Mouse (Mus musculus) retina, postnatal 7 days (tissue): ENCODE results near the gene Zfp811.
"Not testable (repeated sequence)": the region's sequence is repeated elsewhere in the genome, so short reads cannot be mapped to it uniquely, and the experiment has no call there.

Source experiments
- DNase-seq: peaks from one replicate; pipeline ENCODE4 v3.0.0-alpha.2; 2012; ENCODE audit warnings: low read depth, low spot score

The Zfp811 gene

DNA sequence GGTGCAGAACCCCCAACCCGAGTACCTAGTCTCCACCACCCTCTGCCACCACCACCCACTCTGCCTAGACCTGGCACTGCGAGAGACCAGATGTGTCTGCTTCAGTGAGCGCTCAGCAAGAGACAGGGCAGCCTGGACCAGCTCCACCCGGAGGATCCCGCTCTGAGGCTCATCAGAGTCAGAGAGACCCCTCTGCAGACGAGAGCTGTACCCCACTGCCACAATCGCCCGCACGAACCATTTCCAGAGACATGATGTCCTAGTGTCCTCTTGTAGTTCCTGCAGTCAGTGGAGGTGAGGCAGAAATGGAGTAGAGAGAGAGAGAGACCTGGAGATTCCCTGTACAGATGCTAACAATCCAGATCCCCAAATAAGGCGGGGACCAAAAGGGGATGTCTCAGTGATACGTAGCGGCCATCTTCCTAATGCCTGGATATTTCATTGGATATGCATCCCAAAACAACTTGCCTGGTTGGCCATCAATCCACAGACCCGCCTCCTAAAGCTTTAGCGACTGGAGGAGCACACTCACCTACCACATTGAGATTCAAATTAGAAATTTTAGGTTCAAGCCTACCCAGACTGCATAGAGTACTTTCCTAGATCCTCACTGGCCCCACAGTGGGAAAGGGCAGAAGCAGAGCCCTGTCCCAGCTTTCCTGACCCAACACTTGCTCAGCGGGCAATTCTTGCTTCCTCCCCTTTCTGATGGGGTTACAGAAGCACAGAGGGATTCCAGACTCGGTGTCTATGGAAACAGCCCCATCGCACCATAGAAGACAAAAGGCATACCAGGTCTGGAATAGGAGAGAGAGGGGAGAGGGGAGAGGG lies at the start of gene Zfp811:
Zfp811 (minus strand) TSS at position 388 of the 831 bp plus-strand sequence.
- peak; percentile 46 for DNase-seq

DNA sequence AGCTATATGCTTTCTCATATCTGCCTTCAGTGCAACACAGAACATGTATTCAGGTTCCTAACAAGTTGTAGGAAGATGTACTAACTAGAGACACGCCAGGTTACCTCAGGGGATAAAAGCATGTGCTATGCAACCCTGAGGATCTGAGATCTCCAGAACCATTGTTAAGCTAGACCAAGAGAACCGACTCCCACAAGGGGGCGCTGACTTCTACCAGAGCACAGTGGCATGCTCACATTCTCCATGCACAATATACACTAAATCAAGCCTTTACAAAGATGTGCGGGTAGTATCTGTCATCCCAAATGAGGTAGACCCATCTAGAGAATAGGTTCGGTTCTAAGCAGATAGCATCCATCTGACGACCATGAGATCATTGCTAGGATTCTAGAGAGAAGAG lies 47.0 kb upstream of the Zfp811 start:
- not testable (repeated sequence) for DNase-seq

DNA sequence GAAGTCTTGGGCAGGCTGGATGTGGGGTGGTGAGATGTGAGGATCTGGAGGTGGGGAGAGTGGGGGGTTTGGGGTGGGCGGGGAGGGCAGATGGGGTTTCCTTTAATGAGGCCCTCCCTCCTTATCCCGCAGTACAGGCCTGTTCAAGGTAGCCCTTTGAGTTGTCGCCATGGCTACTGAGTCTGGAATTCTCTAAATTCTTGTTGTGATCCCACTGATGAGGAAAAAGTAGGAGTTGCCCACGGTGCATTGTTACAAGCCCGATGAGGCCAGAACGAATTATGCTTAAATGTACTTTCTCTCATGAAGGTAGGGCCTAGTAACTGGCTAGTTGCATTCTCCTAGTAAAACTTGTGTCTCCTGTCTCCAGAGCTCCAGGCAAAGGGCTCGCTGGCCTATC lies 41.9 kb upstream of the Zfp811 start:
- DNase-seq, result no peak

DNA sequence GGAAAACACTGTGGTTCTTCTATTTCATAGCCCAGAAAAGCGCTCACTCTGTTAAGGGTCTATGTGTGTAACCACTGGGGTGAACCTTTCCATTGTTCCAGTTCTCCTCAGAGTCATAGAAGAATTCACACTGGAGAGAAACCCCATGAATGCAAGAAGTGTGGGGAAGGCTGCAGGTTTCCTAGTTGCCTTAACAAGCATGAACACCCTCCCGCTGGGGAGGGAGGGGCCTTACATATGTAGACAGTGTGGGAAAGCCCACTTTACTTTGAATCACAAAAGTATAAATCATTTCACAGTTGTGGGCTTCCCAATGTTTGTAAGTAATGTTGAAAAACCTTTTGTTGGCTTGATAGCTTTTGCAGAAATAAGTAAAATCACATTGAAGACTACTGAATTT lies 31.7 kb upstream of the Zfp811 start:
- DNase-seq, result no peak

DNA sequence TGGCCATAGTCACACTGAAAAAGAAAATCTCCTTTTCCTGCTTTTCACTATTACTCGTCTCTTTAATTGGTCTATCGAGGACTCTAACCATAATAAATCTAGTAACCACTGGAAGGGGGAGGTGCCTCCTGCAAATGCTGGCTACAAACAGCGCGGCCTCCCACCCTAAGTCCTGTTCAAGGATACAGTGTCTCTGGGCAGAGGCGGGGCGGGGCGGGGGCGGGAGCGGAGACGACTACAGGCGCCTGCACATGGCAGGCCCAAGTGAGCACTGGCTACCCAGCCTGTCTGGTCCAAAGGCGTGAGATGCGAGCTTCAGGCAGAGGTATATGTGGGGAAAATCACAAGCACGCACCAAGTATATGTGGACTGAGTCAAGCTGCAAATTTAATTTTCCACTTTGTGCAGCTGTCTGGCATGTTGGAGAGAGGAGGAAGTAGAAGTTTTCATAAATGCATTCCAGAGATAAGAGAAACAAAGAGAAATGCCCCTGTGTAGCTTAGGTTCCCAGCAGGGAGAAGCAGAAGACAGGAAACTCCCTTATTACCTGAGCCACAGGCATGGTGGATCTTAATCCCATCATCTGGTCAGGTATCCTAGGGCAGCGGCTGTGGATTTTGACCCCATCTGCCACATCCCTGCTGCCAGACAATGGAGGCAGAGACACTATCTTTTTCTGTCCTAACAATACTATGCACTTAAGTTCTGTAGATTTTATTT lies 29.5 kb upstream of the Zfp811 start:
- no peak for DNase-seq

DNA sequence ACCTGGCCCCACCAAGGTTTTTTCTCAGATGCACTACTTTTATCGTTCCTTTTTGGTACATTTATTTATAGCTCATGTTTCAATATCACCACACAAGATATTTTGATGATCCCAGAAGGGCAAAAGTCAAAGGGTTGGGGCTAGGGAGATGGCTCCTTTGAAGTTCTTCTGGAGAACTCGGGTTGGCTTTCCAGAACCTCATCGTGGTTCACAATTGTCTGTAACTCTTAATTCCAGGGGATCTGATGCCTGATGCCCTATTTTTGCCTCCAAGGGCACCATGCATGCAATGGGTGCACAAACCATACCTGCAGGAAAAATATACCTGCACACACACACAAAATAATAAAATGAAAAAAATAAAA lies 20.7 kb upstream of the Zfp811 start:
- no peak for DNase-seq

DNA sequence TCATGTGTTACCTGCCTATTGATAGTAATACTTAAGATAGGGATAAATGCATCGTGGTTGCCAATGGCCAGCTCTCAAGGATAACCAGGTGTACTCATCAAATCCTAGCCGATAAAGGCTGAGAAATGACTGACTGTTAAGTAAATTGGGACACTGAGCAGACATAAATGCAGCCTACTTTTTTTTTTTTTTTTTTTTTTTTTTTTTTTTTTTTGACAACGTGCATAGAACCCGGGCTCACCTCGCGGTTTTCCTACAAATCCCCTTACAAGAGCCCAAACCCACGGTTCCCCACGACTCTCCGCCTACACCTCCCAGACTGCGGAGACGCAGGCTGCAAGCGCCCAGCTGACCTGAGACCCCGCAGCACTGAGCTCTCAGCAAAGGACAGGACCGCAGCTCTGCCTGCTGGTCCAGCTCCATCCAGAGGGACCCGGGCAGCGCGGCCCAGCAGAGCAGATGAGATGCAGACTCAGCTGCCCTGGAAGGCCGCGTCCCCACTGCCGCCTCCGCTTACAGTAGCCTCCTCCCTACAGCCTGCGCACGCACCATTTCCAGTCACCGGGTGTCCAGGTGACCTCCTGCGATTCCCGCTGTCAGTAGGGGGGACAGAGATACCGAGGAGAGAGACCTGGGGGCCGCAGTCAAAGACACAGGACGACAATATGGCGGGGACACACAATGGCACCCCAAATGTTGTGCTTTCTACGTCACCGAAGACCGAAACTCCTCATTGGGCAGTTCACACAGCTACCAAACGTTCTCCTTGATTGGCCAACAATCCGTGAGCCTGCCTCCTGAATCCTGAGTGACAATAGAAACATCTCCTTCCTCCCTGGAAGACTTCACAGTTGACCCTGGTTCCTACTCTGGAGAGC lies 20.0 kb upstream of the Zfp811 start, which contains the start of gene Zfp799:
Zfp799 (minus strand) TSS at position 722 of the 878 bp plus-strand sequence.
- DNase-seq, result peak; percentile 68

DNA sequence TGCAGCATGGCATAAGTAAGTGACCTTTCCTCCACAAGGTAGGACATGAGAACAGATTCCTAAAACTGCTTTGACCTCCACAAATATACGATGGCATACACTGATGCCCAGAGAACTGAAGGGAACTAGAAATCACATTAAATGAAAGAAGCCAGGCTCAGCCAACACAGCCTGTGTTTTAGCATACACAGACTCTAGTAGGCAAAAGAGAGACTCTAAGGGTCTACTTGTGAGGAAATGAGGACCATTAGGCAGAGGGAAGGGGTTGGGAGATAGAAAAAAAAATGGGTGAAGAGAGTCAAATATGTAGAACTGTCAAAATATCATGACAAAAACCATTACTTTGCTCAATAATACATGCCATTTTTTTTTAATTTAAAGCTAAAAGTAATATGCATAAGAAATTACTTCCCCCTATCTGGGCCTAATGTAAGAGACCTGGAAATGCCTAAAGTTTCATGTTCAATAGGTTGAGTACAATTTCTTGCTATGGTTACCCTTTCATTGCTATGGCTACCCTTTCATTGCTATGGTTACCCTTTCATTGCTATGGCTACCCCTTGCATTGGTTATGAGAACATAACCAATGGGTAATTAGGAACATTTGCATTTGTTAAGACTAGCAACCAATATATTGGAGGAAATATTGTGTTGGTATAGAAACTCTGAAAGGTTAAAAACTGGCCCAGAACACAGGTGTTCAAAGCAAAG lies 6.5 kb upstream of the Zfp811 start:
- DNase-seq, result no peak

DNA sequence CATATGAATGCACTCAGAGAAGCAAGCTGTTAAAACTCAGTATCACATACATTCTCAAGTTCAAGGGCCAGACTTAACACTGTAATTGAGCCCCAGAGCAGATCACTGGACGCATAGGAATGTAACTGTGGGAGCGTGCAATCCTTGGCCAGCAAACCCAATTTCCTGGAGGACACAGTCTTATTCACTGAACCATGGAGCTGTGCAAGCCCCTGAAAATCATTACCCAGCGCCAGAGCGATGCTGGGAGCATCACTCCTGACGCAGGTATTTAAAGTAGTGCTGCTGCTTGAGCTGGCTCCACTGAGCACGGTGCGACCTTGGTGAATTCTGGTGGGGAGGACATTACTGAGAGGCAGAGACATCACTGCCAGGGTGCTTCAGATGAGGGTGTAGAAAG lies 4.4 kb upstream of the Zfp811 start:
- DNase-seq, result no peak

DNA sequence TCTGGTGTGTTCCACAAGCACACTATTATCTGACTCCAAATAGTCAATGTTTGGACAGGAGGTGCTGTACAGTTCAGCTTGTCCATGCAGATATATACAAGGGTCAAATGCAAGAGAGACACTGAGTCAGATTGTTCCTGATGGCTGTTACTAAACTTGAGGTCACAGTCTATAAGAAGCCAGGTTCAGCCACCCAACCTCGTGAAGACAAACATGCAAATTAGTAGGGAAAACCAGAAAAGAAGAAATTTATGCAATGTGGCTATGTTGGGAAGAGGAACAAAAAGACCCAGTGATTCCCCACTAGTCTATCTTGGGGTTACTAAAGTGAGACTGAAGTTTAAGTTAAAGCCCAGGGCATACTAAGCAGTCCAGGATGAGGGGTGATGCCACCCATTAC lies 917 bp upstream of the Zfp811 start:
- no peak for DNase-seq

DNA sequence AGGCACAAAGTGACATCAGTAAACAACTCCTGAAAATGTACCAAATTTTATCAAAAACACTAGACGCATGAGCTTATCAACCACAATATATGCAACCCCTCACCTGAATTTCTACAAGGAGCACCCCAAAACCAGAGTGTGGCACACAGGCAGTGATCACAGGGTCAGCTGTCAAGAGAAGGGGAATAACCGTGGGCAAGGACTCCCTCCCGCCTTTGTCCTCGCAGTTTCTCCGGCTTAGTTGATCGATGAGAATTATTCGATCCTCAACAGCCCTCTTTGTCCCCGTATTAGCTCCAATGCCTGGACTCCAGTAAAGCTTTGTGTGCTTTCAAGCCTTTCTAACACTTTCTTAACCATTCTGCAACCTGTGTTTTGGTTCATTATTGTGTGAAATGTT lies 810 bp downstream of the Zfp811 start:
- no peak for DNase-seq

DNA sequence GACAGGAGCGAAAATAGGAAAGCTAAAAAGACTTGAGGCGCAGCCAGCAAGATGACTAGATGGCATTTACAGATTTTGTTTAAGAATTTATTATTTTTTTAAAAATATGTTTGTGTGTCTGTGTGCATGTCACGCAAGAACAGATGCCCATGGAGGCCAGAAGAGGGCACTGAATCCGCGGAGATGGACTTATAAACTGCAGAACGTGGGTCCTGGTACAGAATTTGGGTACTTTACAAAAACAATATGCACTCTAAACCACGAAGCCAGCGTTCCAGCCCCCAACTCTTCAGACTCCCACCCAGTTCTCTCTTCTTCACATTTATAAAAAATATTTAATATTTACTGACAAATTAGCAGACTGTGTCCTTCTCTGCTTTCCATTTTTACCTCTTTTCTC lies 20.5 kb downstream of the Zfp811 start:
- no peak for DNase-seq

DNA sequence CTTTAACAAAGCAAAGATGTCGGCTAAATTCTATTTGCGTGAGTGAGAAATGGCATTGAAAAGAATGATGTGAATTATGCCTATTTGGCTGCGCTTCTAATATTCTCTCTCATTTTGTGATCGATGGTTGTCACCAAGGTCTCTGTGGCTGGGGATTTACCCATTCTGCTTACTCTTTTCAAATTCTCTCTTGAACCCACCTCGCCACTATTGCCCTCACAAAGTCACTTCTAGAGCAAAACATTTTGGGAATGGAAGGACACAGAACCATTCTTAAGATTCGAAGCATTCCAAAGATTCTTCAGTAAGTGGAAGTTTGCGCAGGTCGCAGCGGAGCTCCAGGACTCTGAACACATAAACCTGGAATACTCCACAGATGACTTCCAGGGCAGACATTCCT lies 21.2 kb downstream of the Zfp811 start:
- DNase-seq, result no peak

DNA sequence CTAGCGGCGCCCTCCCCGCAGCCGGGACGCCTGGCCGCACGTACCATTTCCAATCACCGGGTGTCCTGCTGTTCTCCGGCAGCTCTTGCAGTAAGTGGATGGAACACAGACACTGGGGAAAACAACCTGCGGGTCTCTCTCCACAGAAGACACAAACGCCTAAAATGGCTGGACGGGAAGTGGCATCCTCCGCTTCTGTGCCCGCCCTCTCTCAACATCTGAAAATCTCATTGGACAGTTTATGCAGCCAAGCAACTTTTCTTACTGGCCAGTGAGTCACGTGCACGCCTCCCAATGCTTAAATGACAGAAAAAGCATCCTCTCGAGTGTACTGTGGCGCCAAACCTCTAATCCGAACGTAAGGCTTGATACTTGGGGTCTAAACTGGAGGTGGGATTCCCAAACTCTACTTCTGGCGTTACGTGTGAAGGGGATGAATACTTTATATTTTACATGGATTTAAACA lies 21.6 kb downstream of the Zfp811 start, which contains the start of gene Zfp871:
Zfp871 (minus strand) TSS at position 194 of the 466 bp plus-strand sequence.
- peak; percentile 83 for DNase-seq

DNA sequence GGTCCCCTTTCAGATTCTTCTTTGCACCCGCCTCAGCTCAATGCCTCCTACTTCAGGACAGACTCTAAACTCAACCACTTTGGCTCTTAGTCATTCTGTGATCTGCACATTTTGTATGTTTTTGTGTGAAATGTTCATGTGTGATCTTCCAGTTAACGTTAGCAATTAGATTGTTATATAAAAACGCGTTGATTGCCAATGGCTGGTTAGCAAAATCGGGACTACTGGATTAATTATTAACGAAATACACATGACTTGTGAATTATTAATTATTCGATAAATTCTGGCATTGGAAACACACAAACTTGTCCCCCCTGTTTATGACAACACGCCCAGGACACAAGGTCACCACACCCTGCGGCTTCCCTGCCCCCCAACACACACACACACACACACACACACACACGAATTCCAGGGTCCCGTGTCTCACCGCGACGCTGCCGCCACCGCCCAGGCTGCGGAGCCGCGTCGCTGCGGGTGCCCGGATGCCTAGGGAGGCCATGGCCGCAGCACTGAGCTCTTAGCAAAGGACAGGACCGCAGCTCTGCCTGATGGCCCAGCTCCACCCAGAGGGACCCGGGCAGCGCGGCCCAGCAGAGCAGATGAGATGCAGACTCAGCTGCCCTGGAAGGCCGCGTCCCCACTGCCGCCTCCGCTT lies 22.2 kb downstream of the Zfp811 start:
- no peak for DNase-seq

DNA sequence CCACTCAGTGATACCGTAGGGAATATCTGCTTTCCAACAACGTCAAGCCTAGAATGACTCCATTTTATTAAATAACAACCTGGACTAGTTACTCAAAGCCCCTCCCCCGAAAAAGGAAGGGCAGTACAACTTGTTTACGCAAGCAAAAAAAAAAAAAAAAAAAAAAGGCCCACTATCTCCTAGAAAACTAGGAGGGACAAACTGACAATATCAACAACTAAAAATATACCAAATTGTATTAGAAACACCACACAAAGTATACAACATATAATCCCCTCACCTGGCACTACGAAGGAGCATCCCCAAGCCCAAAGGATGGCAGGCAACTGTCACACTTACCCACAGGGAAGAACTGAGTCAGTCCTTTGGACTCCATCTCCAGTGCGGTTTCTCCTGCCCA lies 22.8 kb downstream of the Zfp811 start:
- DNase-seq, result no peak

DNA sequence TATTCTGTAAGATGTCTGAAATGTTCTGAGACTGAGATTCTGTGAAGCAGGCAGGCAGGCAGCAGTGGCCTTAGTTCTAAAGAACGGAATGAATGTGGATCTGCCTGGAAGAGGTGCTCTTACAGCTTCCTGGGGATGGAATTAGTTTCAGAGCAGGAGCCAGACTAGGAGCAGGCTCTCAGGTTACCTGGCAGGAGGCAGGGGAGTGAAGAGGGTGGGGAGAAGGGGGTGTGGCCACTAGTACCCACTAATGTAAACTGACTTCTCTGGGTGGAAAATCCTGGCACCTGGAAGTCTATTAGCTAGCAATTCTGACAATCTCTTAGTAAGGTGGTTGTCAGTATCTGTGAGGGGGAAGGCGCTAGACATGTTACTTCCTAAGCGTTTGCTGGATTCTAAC lies 24.1 kb downstream of the Zfp811 start:
- DNase-seq, result no peak

DNA sequence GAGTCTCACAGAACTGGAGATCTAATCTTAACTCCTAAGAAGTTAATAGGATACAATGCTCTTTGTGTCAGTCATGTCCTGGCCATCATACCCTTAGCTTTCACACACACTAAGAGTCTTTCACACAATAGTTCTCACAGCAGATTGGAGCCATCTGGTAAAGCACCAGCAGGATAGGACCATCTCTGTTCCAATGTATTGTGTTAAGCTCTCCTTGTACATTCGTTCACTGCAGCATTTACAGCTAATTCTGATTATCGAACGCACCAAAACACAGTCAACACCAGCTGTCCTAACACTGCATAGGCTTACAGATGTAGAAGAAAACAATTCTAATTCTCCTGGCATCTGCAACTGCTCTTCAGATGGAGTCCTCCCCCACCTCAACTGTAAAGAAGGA lies 32.2 kb downstream of the Zfp811 start:
- DNase-seq, result no peak

DNA sequence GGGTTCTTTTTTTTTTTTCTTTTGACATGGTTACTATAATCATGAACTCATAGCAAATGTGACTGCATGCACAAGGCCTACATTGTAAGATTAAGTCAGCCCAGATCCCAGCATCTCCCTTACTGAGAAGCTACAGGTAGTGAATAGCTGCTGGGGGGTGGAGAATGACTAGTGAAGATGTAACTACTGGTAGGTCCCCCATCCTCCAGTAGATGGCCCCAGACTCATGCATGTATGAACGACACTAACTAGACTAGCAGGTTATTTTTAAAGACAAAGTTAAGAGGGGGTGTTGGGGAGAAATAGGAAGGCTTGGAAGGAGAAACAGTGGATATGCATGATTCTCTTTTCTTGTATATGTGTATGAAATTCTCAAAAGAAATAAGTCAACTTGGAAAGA lies 38.5 kb downstream of the Zfp811 start:
- no peak for DNase-seq

DNA sequence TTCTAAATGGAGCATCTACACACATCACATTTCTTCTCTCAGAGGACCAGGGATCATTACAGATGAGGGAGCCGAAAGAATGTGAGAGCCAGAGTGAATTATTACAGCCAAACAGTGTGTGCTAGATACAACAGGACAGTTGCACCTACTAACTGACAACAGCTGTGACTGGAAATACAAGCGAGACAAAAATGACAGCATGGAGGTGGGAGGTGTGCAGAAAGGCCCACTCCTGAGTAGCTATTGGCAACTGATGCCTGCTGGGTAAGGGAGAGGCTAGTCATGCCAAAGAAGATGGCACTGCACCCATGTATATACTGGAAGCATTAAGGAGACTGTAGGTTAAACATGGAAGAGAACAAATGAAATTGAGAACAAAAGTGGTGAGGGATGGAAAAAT lies 43.3 kb downstream of the Zfp811 start:
- DNase-seq, result no peak

DNA sequence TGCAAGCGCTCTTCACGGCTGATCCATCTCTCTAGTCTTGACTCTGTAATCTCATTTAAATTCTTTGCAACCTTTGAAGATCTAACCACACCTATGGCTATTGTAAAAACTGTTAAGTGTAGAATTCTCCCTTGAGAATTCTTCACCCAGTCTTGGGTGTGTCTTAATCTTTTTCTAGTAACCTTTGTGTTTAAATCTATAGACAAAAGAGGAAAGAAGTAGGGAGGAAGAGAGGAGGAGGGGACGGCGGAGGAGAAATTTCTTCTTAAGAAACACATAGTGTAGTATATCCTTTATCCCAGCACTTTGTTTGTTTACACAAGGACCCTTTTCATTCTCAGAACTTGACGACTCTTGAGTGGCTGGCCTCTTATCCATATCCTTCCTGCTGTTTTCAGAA lies 52.4 kb downstream of the Zfp811 start:
- no peak for DNase-seq
